Mouse (Mus musculus) midbrain, embryonic 10.5 days (tissue): ENCODE results near the gene Chrnb1. TPM values are rescaled to one million over a fixed set of nuclear protein-coding genes. Genes with fewer than 3 reads are reported as not detected.

Experiments
- DNase-seq: peaks from one replicate; pipeline ENCODE4 v3.0.0-alpha.2; 2017; ENCODE audit warnings: low spot score
- H3K27ac ChIP-seq: fragments of 300-500 bp; sonication (generic); replicated peaks from 2 replicates; pipeline ENCODE4 v1.5.1; 2016; ENCODE audit warnings: mild to moderate bottlenecking
- H3K27me3 ChIP-seq: fragments of 300-500 bp; sonication (generic); 2 replicates; pipeline ENCODE4 v1.6.1; 2016; ENCODE audit warnings: low read depth, mild to moderate bottlenecking; ENCODE audit not compliant: poor library complexity, severe bottlenecking
- H3K36me3 ChIP-seq: fragments of 300-500 bp; sonication (generic); 2 replicates; pipeline ENCODE4 v1.6.1; 2016; ENCODE audit warnings: mild to moderate bottlenecking, moderate library complexity
- H3K4me1 ChIP-seq: fragments of 300-500 bp; sonication (generic); 2 replicates; pipeline ENCODE4 v1.6.1; 2016
- H3K4me3 ChIP-seq: fragments of 300-500 bp; sonication (generic); 2 replicates; pipeline ENCODE4 v1.5.1; 2016; ENCODE audit warnings: mild to moderate bottlenecking, moderate library complexity
- H3K9me3 ChIP-seq: fragments of 300-500 bp; sonication (generic); replicated peaks from 2 replicates; pipeline ENCODE4 v1.6.1; 2016; ENCODE audit warnings: mild to moderate bottlenecking
- WGBS: fragments of 180-500 bp; shearing (Covaris S2); methylation state at CpG from one replicate; pipeline ENCODE4 v1.1.7; 2016; 5-methylcytosine and 5-hydroxymethylcytosine counted together
- polyA plus RNA-seq: library from polyadenylated mRNA; unstranded; fragments of >200 nt; fragmentation: Nextera tagmentation; extraction: Ambion mirVana; gene quantifications from 2 replicates; pipeline ENCODE4 v1.2.1, GENCODE M21; 2016

The Chrnb1 gene
- polyA plus RNA-seq, 1 experiment from 2014 or later, result 1.1 TPM

GRCm38 (mm10) chr11:69763551-69763950 is 32.2 kb downstream of the Chrnb1 start:
- no peaks in the 10 kb centered on the region for H3K9me3 ChIP-seq
- no peak overlapping the region for H3K27ac ChIP-seq
- H3K36me3 ChIP-seq, result no peaks in the 10 kb centered on the region
- H3K27me3 ChIP-seq, result peaks cover 14% of the 10 kb centered on the region
- H3K4me1 ChIP-seq, result peaks cover 53% of the 10 kb centered on the region
- 72% methylated on average over 7 of the region's 7 CpGs for WGBS
- H3K4me3 ChIP-seq, result no peak overlapping the region
- no peak for DNase-seq

GRCm38 (mm10) chr11:69761868-69762267 is 33.9 kb downstream of the Chrnb1 start, which contains the start of gene Slc35g3:
Slc35g3 (minus strand) TSS chr11:69761968.
- Histone ChIP-seq H3K27ac (peak within 1 kb of the TSS; percentile 97), H3K9me3 (no peaks in the 10 kb centered on the region), H3K4me1 (peaks cover 54% of the 10 kb centered on the region), H3K36me3 (no peaks in the 10 kb centered on the region), H3K4me3 (peak within 1 kb of the TSS; percentile 21; the same call in 1 of the 2 replicates), H3K27me3 (peaks cover under 1% of the 10 kb centered on the region; the same call in 1 of the 2 replicates)
- no peak for DNase-seq
- WGBS, result 86% methylated on average over 1 of the region's 1 CpGs

- WGBS, result 92% methylated on average over 7 of the region's 7 CpGs
- no peak for DNase-seq
- Histone ChIP-seq H3K27me3 (no peaks in the 10 kb centered on the region), H3K27ac (peak overlapping the region; percentile 97), H3K4me1 (peaks cover 54% of the 10 kb centered on the region), H3K9me3 (no peaks in the 10 kb centered on the region), H3K4me3 (peak overlapping the region; percentile 21; the same call in 1 of the 2 replicates), H3K36me3 (no peaks in the 10 kb centered on the region)
Measured at GRCm38 (mm10) chr11:69760901-69761200, 34.9 kb downstream of the Chrnb1 start.

- H3K27ac ChIP-seq, result peak overlapping the region; percentile 97
- peak overlapping the region; percentile 74 for H3K4me3 ChIP-seq
- no peaks in the 10 kb centered on the region for H3K27me3 ChIP-seq
- DNase-seq, result no peak
- 81% methylated on average over 14 of the region's 14 CpGs for WGBS
- H3K4me1 ChIP-seq, result peaks cover 54% of the 10 kb centered on the region
- no peaks in the 10 kb centered on the region; the same call in 1 of the 2 replicates for H3K36me3 ChIP-seq
- H3K9me3 ChIP-seq, result no peaks in the 10 kb centered on the region
Measured at GRCm38 (mm10) chr11:69760160-69760900, 35.4 kb downstream of the Chrnb1 start.

- Histone ChIP-seq H3K36me3 (no peaks in the 10 kb centered on the region; the same call in 1 of the 2 replicates), H3K27ac (peak overlapping the region; percentile 97), H3K4me1 (peaks cover 61% of the 10 kb centered on the region), H3K4me3 (peak overlapping the region; percentile 74), H3K9me3 (no peaks in the 10 kb centered on the region), H3K27me3 (no peaks in the 10 kb centered on the region)
- under 1% methylated on average over 37 of the region's 37 CpGs for WGBS
- peak; percentile 94 for DNase-seq
Measured at GRCm38 (mm10) chr11:69758971-69759721, 36.6 kb downstream of the Chrnb1 start.

- Histone ChIP-seq H3K4me3 (peak within 1 kb of the TSS; percentile 74), H3K4me1 (peaks cover 61% of the 10 kb centered on the region), H3K27ac (peak within 1 kb of the TSS; percentile 97), H3K27me3 (no peaks in the 10 kb centered on the region), H3K9me3 (no peaks in the 10 kb centered on the region), H3K36me3 (no peaks in the 10 kb centered on the region; the same call in 1 of the 2 replicates)
- WGBS, result under 1% methylated on average over 36 of the region's 36 CpGs
- DNase-seq, result peak; percentile 98
Measured at GRCm38 (mm10) chr11:69758478-69758970, 37.2 kb downstream of the Chrnb1 start, which contains the start of gene Polr2a. Polr2a (minus strand) TSS chr11:69758637.

- H3K4me1 ChIP-seq, result peaks cover 63% of the 10 kb centered on the region
Measured at GRCm38 (mm10) chr11:69758090-69758456, 37.7 kb downstream of the Chrnb1 start.

GRCm38 (mm10) chr11:69757303-69758089 is 38.2 kb downstream of the Chrnb1 start:
- Histone ChIP-seq H3K36me3 (no peaks in the 10 kb centered on the region; the same call in 1 of the 2 replicates), H3K27ac (peak overlapping the region; percentile 97), H3K4me3 (peak overlapping the region; percentile 74), H3K4me1 (peaks cover 68% of the 10 kb centered on the region), H3K9me3 (no peaks in the 10 kb centered on the region), H3K27me3 (no peaks in the 10 kb centered on the region)
- no peak for DNase-seq
- 49% methylated on average over 9 of the region's 9 CpGs for WGBS

More at GRCm38 (mm10) chr11:69758090-69758456, 37.7 kb downstream of the Chrnb1 start:
- Histone ChIP-seq H3K4me3 (peak overlapping the region; percentile 74), H3K9me3 (no peaks in the 10 kb centered on the region), H3K27me3 (no peaks in the 10 kb centered on the region), H3K27ac (peak overlapping the region; percentile 97), H3K36me3 (no peaks in the 10 kb centered on the region; the same call in 1 of the 2 replicates)
- WGBS, result under 1% methylated on average over 26 of the region's 26 CpGs
- peak; percentile 92 for DNase-seq

- peaks cover 6% of the 10 kb centered on the region; the same call in 1 of the 2 replicates for H3K36me3 ChIP-seq
- H3K4me1 ChIP-seq, result peaks cover 50% of the 10 kb centered on the region
- H3K9me3 ChIP-seq, result no peaks in the 10 kb centered on the region
- H3K27ac ChIP-seq, result no peak overlapping the region
- H3K27me3 ChIP-seq, result no peaks in the 10 kb centered on the region
- WGBS, result 70% methylated on average over 3 of the region's 3 CpGs
- peak overlapping the region; percentile 74 for H3K4me3 ChIP-seq
- DNase-seq, result no peak
Measured at GRCm38 (mm10) chr11:69754701-69755100, 41.0 kb downstream of the Chrnb1 start.

- DNase-seq, result no peak
- WGBS, result 88% methylated on average over 5 of the region's 5 CpGs
- Histone ChIP-seq H3K27ac (no peak overlapping the region), H3K27me3 (no peaks in the 10 kb centered on the region), H3K4me3 (no peak overlapping the region), H3K36me3 (peaks cover 11% of the 10 kb centered on the region), H3K4me1 (peaks cover 45% of the 10 kb centered on the region), H3K9me3 (no peaks in the 10 kb centered on the region)
Measured at GRCm38 (mm10) chr11:69754233-69754632, 41.5 kb downstream of the Chrnb1 start.

- no peak for DNase-seq
- Histone ChIP-seq H3K4me3 (no peak overlapping the region), H3K9me3 (no peaks in the 10 kb centered on the region), H3K4me1 (peaks cover 40% of the 10 kb centered on the region), H3K27me3 (no peaks in the 10 kb centered on the region), H3K27ac (no peak overlapping the region), H3K36me3 (peaks cover 24% of the 10 kb centered on the region)
Measured at GRCm38 (mm10) chr11:69752686-69753085, 43.1 kb downstream of the Chrnb1 start.

- Histone ChIP-seq H3K27me3 (no peaks in the 10 kb centered on the region), H3K4me3 (no peak overlapping the region), H3K27ac (no peak overlapping the region), H3K9me3 (no peaks in the 10 kb centered on the region), H3K4me1 (peaks cover 30% of the 10 kb centered on the region), H3K36me3 (peaks cover 34% of the 10 kb centered on the region)
- DNase-seq, result no peak
- 90% methylated on average over 3 of the region's 3 CpGs for WGBS
Measured at GRCm38 (mm10) chr11:69751635-69752034, 44.1 kb downstream of the Chrnb1 start.
